Mouse (Mus musculus) layer of hippocampus, adult 2 months (tissue): Measurements from ENCODE around the gene Aff4. TPM values are rescaled to one million over a fixed set of nuclear protein-coding genes. Genes with fewer than 3 reads are reported as not detected.

Source experiments
- DNase-seq, 2 experiments: peaks; one replicate each; pipeline ENCODE4 v3.0.0; 2022; ENCODE audit warnings: low spot score in 2 of 2
- H3K27ac ChIP-seq: fragments of 200-600 bp; 2 replicates; pipeline ENCODE4 v1.8.1; 2022
- H3K4me3 ChIP-seq: fragments of 200-600 bp; 2 replicates; pipeline ENCODE4 v1.8.1; 2022; ENCODE audit warnings: mild to moderate bottlenecking
- CTCF ChIP-seq: fragments of 200-600 bp; conservative IDR thresholded peaks from 2 replicates; pipeline ENCODE4 v1.8.1; 2022; ENCODE audit warnings: antibody characterized with exemption, mild to moderate bottlenecking, moderate library complexity
- total RNA-seq, 2 experiments: library from RNA; stranded (reverse); gene quantifications; 2 replicates each; pipeline ENCODE4 v1.2.3; 2021

Aff4 gene
- total RNA-seq, 2 experiments from 2014 or later, result 241 to 245 TPM

DNA sequence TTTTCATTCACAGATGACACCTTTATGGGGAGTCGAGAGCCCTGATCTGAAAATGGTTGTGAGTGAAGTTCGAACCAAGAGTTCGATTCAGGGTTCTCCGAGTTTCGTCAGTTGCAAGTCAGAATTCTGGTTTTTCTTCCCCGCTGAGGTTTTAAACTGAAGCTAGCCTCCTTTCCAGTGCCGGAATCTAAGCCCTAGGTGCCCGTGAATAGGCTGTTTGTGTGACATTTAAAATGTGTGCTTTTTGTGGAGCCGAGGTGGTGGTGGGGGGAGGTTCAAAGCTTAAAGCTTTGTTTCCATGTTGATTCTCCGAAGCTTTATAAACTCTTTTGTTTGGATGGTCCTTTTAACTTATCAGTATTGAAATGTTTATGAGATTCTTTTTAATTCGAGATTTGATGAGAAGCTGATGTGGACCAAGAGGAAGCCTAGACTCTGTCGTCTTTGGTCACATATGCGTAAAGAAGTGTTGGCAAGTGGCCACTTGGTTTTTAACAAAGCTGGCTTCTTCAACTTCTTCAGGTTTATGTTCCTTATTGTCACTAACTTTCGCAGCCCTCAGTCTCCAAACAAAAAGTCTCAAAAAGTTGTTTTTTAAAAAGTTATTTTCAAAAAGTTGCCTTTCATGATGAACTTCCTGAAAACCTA lies 1.4 kb downstream of the Aff4 start:
- peak overlapping the region; percentile 100 for H3K27ac ChIP-seq
- peak overlapping the region; percentile 92 for H3K4me3 ChIP-seq
- DNase-seq, result no peak
- no peak for TF ChIP-seq CTCF

DNA sequence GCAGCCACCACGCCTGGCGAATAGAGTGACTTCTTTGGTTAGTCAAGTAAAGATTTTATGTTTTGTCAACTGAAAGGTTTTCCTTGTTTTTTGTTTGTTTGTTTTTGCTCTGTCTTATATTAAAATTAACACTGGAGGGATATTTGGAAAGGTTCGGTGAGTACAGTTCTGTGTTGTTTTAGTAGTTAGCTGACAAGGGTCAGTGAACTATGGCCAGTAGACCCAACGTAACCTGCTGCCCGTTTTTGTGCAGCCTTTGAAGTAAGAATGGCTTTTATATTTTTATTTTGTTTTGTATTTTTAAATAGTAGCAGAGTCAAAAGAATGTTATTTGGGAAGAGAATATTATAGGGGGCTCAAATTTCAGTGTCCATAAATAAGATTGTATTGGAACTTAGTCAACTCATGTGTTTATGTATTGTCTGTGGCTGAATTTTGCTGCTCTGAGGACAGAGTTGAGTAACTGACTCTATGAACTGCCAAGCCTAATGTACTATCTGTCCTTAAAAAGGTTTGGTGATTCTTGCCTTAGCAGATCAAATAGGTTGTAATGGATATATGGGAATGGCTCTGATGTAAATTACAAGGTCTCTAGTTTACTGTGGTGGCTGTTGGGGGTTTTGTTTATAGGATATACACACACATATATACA lies 8.0 kb downstream of the Aff4 start:
- no peak for DNase-seq
- no peak for TF ChIP-seq CTCF
- H3K27ac ChIP-seq, result no peak overlapping the region
- no peak overlapping the region for H3K4me3 ChIP-seq

DNA sequence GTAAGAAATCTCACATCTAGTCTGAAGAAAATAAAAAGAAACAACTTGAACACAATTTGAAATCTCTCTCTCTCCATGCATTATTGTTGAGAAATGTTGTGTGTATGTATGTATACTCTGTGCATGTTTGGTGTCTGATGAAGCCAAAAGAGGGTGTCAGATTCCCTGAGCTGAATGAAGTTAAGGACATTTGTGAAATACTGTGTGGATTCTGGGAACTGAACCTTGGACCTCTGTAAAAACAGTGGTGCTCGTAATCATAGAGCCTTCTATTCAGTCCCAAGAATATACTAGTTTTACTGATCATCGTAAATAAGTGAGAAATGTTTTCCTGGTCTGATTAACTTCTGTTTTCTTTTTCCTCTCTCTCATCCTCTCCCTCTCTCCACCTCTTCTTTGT lies 16.4 kb downstream of the Aff4 start:
- no peak overlapping the region for H3K27ac ChIP-seq
- TF ChIP-seq CTCF, result no peak
- DNase-seq, result no peak
- H3K4me3 ChIP-seq, result no peak overlapping the region

DNA sequence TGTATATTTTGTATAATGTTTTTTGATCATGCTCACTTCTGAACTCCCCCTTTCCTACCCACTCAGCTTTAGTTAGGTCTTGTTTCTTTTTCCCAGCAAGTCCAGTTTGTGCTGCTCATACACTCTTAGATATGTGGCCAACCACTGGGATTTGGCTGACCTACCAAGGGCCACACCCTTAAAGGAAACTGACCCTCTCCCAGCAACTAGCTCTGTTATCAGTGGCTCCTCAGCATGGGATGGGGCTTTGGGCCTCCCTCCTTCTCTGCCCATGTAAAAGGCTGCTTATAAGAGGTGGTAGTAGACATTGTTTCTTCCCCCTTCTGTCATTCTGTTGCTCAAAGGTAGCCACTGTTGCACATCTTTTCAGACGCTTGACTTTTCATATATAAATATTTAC lies 28.3 kb downstream of the Aff4 start:
- TF ChIP-seq CTCF, result no peak
- no peak for DNase-seq
- H3K4me3 ChIP-seq, result no peak overlapping the region
- no peak overlapping the region for H3K27ac ChIP-seq

DNA sequence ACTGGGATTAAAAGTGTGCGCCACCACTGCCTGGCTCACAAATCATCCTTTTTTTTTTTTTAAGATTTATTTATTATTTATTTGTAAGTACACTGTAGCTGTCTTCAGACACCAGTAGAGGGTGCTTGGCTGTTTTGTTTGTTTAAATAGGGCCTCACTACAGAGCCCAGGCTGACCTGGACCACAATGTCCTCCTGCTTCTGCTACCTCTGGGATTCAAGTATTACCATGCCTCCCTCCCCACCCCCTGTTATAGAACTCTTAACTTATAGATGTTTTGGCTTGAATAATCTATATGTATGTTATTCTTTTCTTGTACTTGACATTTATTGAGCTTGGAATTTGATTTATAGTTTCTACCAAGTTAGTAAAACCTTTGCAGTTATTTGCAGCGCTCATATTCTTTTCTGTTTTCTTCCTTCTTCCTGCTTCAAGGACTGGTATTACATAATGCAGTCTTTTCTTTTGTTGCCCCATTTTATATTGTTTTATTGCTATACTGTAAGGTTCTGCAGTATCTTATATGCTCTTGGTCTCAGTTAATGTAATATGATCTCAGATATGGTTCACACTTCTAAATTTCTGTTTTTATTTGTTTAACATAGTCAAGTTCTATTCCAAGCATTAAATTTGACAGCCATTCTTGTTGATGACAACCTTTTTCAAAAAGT lies 33.3 kb downstream of the Aff4 start:
- H3K4me3 ChIP-seq, result no peak overlapping the region
- no peak for DNase-seq
- peak; percentile 25; the same call in 1 of the 2 replicates for TF ChIP-seq CTCF
- no peak overlapping the region for H3K27ac ChIP-seq

DNA sequence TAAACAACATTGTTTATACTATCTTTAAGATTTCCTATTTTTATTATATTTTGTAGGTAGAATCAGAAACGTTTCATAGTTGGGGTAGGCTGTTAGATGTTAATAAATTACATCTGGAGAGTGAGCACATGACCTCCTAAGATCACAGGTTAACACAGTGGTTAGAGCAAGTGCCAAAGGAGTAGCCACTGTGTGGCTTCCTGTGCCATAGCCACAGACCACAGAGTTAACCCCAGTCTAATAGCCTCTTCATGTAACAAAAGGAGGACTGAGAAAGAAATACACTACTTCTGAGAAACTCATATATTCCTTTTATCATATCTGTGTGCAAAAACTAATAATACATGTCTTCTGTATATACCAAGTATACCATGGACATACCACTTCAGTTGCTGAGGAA lies 43.2 kb downstream of the Aff4 start:
- H3K27ac ChIP-seq, result no peak overlapping the region
- TF ChIP-seq CTCF, result no peak
- H3K4me3 ChIP-seq, result no peak overlapping the region
- no peak for DNase-seq

DNA sequence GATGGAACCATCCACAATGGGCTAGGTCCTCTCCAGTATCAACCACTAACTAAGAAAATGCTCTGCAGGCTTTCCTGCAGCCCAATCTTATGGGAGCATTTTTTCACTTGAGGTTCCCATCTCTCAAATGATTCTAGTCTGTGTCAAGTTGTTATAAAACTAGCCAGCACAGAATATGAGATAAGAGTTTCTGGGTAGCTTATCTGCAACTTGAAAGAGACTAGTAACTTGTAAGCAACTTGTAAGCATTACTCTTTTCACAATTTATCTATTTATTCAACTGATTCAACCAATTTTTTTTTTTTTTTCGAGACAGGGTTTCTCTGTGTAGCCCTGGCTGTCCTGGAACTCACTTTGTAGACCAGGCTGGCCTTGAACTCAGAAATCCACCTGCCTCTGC lies 53.0 kb downstream of the Aff4 start:
- Histone ChIP-seq H3K4me3 (no peak overlapping the region), H3K27ac (no peak overlapping the region)
- DNase-seq, result no peak
- no peak for TF ChIP-seq CTCF

DNA sequence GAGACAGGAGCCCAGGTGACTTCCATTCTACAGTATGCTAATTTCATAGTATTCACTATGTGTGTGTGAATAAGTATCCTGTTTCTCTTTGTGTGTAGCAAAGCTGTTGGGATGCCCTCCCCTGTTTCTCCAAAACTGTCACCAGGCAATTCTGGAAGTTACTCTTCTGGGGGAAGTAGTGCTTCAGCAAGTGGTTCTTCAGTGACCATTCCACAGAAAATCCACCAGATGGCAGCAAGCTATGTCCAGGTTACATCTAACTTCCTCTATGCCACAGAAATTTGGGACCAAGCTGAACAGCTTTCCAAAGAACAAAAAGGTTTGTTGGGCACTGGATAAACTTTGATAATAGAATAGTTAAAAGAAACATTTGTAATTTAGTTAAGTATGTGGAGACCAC lies 61.1 kb downstream of the Aff4 start:
- Histone ChIP-seq H3K4me3 (no peak overlapping the region), H3K27ac (no peak overlapping the region)
- no peak for DNase-seq
- peak; percentile 83 for TF ChIP-seq CTCF

DNA sequence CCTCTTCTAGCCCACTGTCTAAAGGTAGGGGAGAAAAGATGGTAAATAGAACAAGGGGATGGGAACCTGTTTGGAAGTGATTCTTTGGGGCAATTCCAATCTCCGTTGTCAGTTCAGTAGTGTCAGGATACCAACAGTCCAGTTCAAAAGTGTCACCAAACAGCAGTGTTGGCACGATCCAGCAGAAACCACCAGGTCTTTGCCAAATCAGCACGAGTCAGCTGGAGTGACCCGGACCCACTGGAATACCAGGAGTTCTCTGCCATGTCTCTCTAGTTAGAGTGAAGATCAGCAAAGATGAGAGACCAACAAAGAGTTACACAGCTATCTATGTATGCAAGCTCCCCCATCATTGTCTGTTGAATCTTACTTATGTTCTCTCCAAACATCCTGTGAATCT lies 63.2 kb downstream of the Aff4 start:
- Histone ChIP-seq H3K4me3 (no peak overlapping the region), H3K27ac (no peak overlapping the region)
- no peak for TF ChIP-seq CTCF
- DNase-seq, result no peak

DNA sequence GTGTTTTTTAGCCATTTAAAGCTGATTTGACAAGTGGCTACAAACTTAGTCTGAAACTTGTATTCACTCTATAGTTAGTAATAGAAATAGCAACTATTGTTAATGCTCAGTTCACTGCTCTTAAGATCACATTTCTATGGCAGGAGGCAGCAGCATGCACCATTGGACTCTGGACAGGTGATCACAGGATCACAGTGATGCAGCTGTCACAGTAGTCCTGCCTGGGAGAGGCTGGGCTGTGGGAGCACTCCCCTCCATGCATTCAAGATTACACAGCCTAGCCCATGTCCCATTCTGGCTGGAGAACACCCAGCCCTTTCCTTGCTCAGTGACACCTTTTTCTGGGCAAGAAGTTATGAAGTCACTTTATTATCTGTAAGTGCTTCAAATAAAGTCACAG lies 67.4 kb downstream of the Aff4 start:
- no peak overlapping the region for H3K27ac ChIP-seq
- DNase-seq, result no peak
- no peak for TF ChIP-seq CTCF
- no peak overlapping the region for H3K4me3 ChIP-seq

DNA sequence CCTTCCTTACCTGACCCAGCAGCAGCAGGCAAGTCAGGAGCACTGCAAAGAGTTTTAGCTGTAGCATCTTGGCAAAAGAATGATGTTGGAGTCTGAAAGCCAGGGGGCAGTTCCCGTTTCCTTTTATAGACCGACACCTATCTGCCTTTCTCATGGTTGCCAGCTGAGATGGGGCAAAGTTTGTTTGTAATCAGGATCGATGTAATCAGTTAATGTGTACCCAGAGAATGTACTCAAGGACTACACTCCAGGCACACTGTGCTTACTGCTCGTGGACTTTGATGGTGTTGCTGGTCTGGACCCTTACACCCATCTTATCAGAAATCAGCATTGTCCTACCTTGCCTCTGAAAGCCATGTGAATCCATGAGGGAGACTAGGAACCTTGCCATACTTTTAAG lies 72.4 kb downstream of the Aff4 start, which contains the start of gene Leap2:
Leap2 (minus strand) TSS at position 135 of the 400 bp plus-strand sequence.
- Histone ChIP-seq H3K27ac (no peak within 1 kb of the TSS), H3K4me3 (no peak within 1 kb of the TSS)
- TF ChIP-seq CTCF, result no peak
- DNase-seq, result no peak

DNA sequence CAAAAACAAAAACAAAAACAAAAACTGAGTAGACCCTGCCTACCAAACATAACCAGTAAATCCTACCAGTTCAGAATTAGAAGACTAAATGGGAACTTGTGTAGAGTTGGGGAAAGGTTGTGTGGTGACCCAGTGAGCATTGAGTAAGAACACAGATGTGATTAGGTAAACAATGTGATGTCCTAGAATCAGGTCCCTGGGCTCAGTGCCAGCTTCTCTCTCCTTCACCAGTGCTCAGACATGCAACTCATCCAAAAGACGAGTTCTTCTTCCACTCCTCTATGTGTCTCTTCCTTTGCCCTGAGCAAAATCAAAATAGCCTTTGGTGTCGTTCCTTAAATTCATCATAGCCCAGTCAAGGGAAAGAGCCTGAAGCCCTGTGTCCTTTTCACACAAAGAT lies 74.2 kb downstream of the Aff4 start:
- peak overlapping the region; percentile 81 for H3K27ac ChIP-seq
- TF ChIP-seq CTCF, result no peak
- H3K4me3 ChIP-seq, result no peak overlapping the region
- no peak for DNase-seq

DNA sequence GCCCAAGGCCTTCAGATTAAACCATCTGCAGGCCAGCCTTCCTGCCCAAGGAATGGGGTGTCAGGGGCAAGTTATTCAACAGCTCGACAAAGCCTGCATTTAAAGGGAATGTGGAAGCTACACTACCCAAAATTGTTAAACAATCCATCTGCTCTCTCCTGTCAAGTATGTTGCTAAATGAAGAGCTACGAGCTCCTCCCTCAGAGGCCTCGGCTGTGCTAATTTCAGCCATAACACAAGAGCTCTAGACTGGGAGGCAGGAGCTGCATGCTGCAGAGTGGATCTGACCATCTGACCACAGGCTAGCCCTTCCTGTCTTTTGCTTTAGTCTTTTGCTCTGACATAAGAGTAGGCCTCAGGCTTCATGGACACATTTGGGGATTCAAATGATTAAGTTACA lies 74.6 kb downstream of the Aff4 start:
- peak overlapping the region; percentile 81 for H3K27ac ChIP-seq
- TF ChIP-seq CTCF, result no peak
- DNase-seq, result no peak

More for the DNA sequence above, 74.6 kb downstream of the Aff4 start:
- no peak overlapping the region for H3K4me3 ChIP-seq
